Mouse (Mus musculus): ENCODE data around the gene Nrxn2. TPM values are rescaled to one million over a fixed set of nuclear protein-coding genes. Genes with fewer than 3 reads are reported as not detected.

Gene Nrxn2
- polyA plus RNA-seq, 1 experiment from 2014 or later: 60.6 TPM

- peak; percentile 19; the same call in 1 of the 2 replicates for ATAC-seq (ENCODE audit: low FRiP score)
- peaks cover 24% of the 10 kb centered on the region for H3K27me3 ChIP-seq (ENCODE audit: control insufficient read depth, insufficient read depth, low read length)
- peak; percentile 46 for DNase-seq (ENCODE audit: low spot score)
- no peaks in the 10 kb centered on the region for H3K36me3 ChIP-seq (replicated peaks; ENCODE audit: control insufficient read depth, insufficient read depth)
- H3K4me1 ChIP-seq (replicated peaks; ENCODE audit: control insufficient read depth, insufficient read depth, low read length): peaks cover 28% of the 10 kb centered on the region
- H3K27ac ChIP-seq: peak within 1 kb of the TSS; percentile 64
- WGBS: 1% methylated on average over 62 of the region's 87 CpGs
- H3K4me2 ChIP-seq (replicated peaks): peak within 1 kb of the TSS; percentile 99
- peak within 1 kb of the TSS; percentile 81 for H3K9ac ChIP-seq
- H3K4me3 ChIP-seq (replicated peaks; ENCODE audit: low read length): peak within 1 kb of the TSS; percentile 67
- H3K9me3 ChIP-seq (ENCODE audit: control insufficient read depth, low read length): no peaks in the 10 kb centered on the region
Measured at GRCm38 (mm10) chr19:6399285-6400095, 19.0 kb upstream of the Nrxn2 start, which contains the start of gene Rasgrp2. Gene Rasgrp2, plus strand, starts transcription at chr19:6399340.

- WGBS: 2% methylated on average over 29 of the region's 29 CpGs
- H3K9ac ChIP-seq: peak overlapping the region; percentile 81
- no peaks in the 10 kb centered on the region for H3K36me3 ChIP-seq (replicated peaks; ENCODE audit: control insufficient read depth, insufficient read depth)
- H3K4me1 ChIP-seq (replicated peaks; ENCODE audit: control insufficient read depth, insufficient read depth, low read length): peaks cover 28% of the 10 kb centered on the region
- ATAC-seq (ENCODE audit: low FRiP score) (no peak; the same call in 1 of the 2 replicates), DNase-seq (ENCODE audit: low spot score) (peak; percentile 42)
- no peaks in the 10 kb centered on the region for H3K9me3 ChIP-seq (ENCODE audit: control insufficient read depth, low read length)
- H3K4me2 ChIP-seq (replicated peaks): peak overlapping the region; percentile 99
- H3K27me3 ChIP-seq (ENCODE audit: control insufficient read depth, insufficient read depth, low read length): peaks cover 24% of the 10 kb centered on the region
- H3K4me3 ChIP-seq (replicated peaks; ENCODE audit: low read length): peak overlapping the region; percentile 67
- no peak overlapping the region for H3K27ac ChIP-seq
Measured at GRCm38 (mm10) chr19:6400096-6401086, 18.1 kb upstream of the Nrxn2 start.

- Histone ChIP-seq H3K9ac (peak overlapping the region; percentile 28; the same call in 1 of the 2 replicates), H3K4me3 (replicated peaks; ENCODE audit: low read length) (peak overlapping the region; percentile 67), H3K4me2 (replicated peaks) (peak overlapping the region; percentile 99), H3K36me3 (replicated peaks; ENCODE audit: control insufficient read depth, insufficient read depth) (no peaks in the 10 kb centered on the region), H3K9me3 (ENCODE audit: control insufficient read depth, low read length) (no peaks in the 10 kb centered on the region), H3K4me1 (replicated peaks; ENCODE audit: control insufficient read depth, insufficient read depth, low read length) (peaks cover 28% of the 10 kb centered on the region), H3K27ac (no peak overlapping the region), H3K27me3 (ENCODE audit: control insufficient read depth, insufficient read depth, low read length) (peaks cover 24% of the 10 kb centered on the region)
- under 1% methylated on average over 32 of the region's 32 CpGs for WGBS
- ATAC-seq (ENCODE audit: low FRiP score) (peak; percentile 5; the same call in 1 of the 2 replicates), DNase-seq (ENCODE audit: low spot score) (peak; percentile 57)
Measured at GRCm38 (mm10) chr19:6401131-6401815, 17.3 kb upstream of the Nrxn2 start.

GRCm38 (mm10) chr19:6401951-6402350 is 16.6 kb upstream of the Nrxn2 start:
- DNase-seq (ENCODE audit: low spot score) (no peak), ATAC-seq (ENCODE audit: low FRiP score) (0 out of 2 replicates have a peak, but pooled peaks have one; percentile 5)
- Histone ChIP-seq H3K4me2 (replicated peaks) (peak overlapping the region; percentile 99), H3K4me3 (replicated peaks; ENCODE audit: low read length) (peak overlapping the region; percentile 67; the same call in 1 of the 2 replicates), H3K9me3 (ENCODE audit: control insufficient read depth, low read length) (no peaks in the 10 kb centered on the region), H3K4me1 (replicated peaks; ENCODE audit: control insufficient read depth, insufficient read depth, low read length) (peaks cover 28% of the 10 kb centered on the region), H3K27me3 (ENCODE audit: control insufficient read depth, insufficient read depth, low read length) (peaks cover 24% of the 10 kb centered on the region), H3K36me3 (replicated peaks; ENCODE audit: control insufficient read depth, insufficient read depth) (no peaks in the 10 kb centered on the region), H3K9ac (0 out of 2 replicates have a peak overlapping the region, but pooled peaks have one; percentile 28), H3K27ac (no peak overlapping the region)
- 15% methylated on average over 9 of the region's 9 CpGs for WGBS

GRCm38 (mm10) chr19:6403869-6404268 is 14.7 kb upstream of the Nrxn2 start:
- no peak for DNase-seq (ENCODE audit: low spot score)
- peaks cover 24% of the 10 kb centered on the region for H3K27me3 ChIP-seq (ENCODE audit: control insufficient read depth, insufficient read depth, low read length)
- no peak overlapping the region for H3K4me3 ChIP-seq (replicated peaks; ENCODE audit: low read length)
- peaks cover 26% of the 10 kb centered on the region for H3K4me1 ChIP-seq (replicated peaks; ENCODE audit: control insufficient read depth, insufficient read depth, low read length)
- no peaks in the 10 kb centered on the region for H3K9me3 ChIP-seq (ENCODE audit: control insufficient read depth, low read length)
- 77% methylated on average over 10 of the region's 10 CpGs for WGBS
- H3K9ac ChIP-seq: no peak overlapping the region
- no peaks in the 10 kb centered on the region for H3K36me3 ChIP-seq (replicated peaks; ENCODE audit: control insufficient read depth, insufficient read depth)
- H3K4me2 ChIP-seq (replicated peaks): no peak overlapping the region
- no peak for ATAC-seq (ENCODE audit: low FRiP score)
- H3K27ac ChIP-seq: no peak overlapping the region

GRCm38 (mm10) chr19:6405433-6405832 is 13.1 kb upstream of the Nrxn2 start:
- no peak for ATAC-seq (ENCODE audit: low FRiP score)
- Histone ChIP-seq H3K4me1 (replicated peaks; ENCODE audit: control insufficient read depth, insufficient read depth, low read length) (peaks cover 14% of the 10 kb centered on the region), H3K27ac (no peak overlapping the region), H3K9ac (no peak overlapping the region), H3K9me3 (ENCODE audit: control insufficient read depth, low read length) (no peaks in the 10 kb centered on the region), H3K36me3 (replicated peaks; ENCODE audit: control insufficient read depth, insufficient read depth) (no peaks in the 10 kb centered on the region), H3K27me3 (ENCODE audit: control insufficient read depth, insufficient read depth, low read length) (peaks cover 20% of the 10 kb centered on the region), H3K4me2 (replicated peaks) (no peak overlapping the region), H3K4me3 (replicated peaks; ENCODE audit: low read length) (no peak overlapping the region)
- DNase-seq (ENCODE audit: low spot score): no peak
- WGBS: 66% methylated on average over 10 of the region's 10 CpGs

GRCm38 (mm10) chr19:6407109-6407508 is 11.4 kb upstream of the Nrxn2 start:
- WGBS: 81% methylated on average over 8 of the region's 8 CpGs
- H3K4me3 ChIP-seq (replicated peaks; ENCODE audit: low read length): no peak overlapping the region
- H3K27ac ChIP-seq: no peak overlapping the region
- H3K9ac ChIP-seq: no peak overlapping the region
- no peaks in the 10 kb centered on the region for H3K4me1 ChIP-seq (replicated peaks; ENCODE audit: control insufficient read depth, insufficient read depth, low read length)
- peaks cover 5% of the 10 kb centered on the region; the same call in 1 of the 2 replicates for H3K27me3 ChIP-seq (ENCODE audit: control insufficient read depth, insufficient read depth, low read length)
- ATAC-seq (ENCODE audit: low FRiP score) (no peak), DNase-seq (ENCODE audit: low spot score) (no peak)
- no peaks in the 10 kb centered on the region for H3K9me3 ChIP-seq (ENCODE audit: control insufficient read depth, low read length)
- no peaks in the 10 kb centered on the region for H3K36me3 ChIP-seq (replicated peaks; ENCODE audit: control insufficient read depth, insufficient read depth)
- no peak overlapping the region for H3K4me2 ChIP-seq (replicated peaks)

- no peaks in the 10 kb centered on the region for H3K36me3 ChIP-seq (replicated peaks; ENCODE audit: control insufficient read depth, insufficient read depth)
- no peak overlapping the region for H3K9ac ChIP-seq
- H3K9me3 ChIP-seq (ENCODE audit: control insufficient read depth, low read length): no peaks in the 10 kb centered on the region
- no peak for DNase-seq (ENCODE audit: low spot score)
- no peaks in the 10 kb centered on the region; the same call in 1 of the 2 replicates for H3K27me3 ChIP-seq (ENCODE audit: control insufficient read depth, insufficient read depth, low read length)
- no peak for ATAC-seq (ENCODE audit: low FRiP score)
- WGBS: 47% methylated on average over 16 of the region's 16 CpGs
- H3K27ac ChIP-seq: no peak overlapping the region
- no peak overlapping the region for H3K4me2 ChIP-seq (replicated peaks)
- H3K4me1 ChIP-seq (replicated peaks; ENCODE audit: control insufficient read depth, insufficient read depth, low read length): no peaks in the 10 kb centered on the region
- H3K4me3 ChIP-seq (replicated peaks; ENCODE audit: low read length): no peak overlapping the region
Measured at GRCm38 (mm10) chr19:6407816-6408510, 10.6 kb upstream of the Nrxn2 start.
